Mouse (Mus musculus): ENCODE data around the gene Sema6d.

- TF ChIP-seq CTCF (IDR thresholded peaks at IDR 0.05; ENCODE audit: low read depth, low read length) (no peak), POLR2A (IDR thresholded peaks at IDR 0.05; ENCODE audit: borderline replicate concordance, low read depth, low read length) (no peak)
These were observed 547.3 kb downstream of the Sema6d start for GRCm38 (mm10) chr2:124637080-124637479.
